Mouse (Mus musculus) brown adipose tissue, adult 24 weeks (tissue): ENCODE measurements at regions not wholly inside any gene's neighbourhood (a gene's known extent, or its start where the extent isn't known, plus 50 kb on each side); places are given as distances from the start of the nearest gene placed in this dataset.

ENCODE experiments used
- H3K27ac ChIP-seq: fragments of 200-500 bp; replicated peaks from 2 replicates; pipeline ENCODE4 v1.5.1; 2012; ENCODE audit warnings: low read depth, mild to moderate bottlenecking, low read length
- H3K4me1 ChIP-seq: fragments of 200-500 bp; 2 replicates; pipeline ENCODE4 v1.6.1; 2012; ENCODE audit warnings: low read length, mixed read lengths; ENCODE audit not compliant: control insufficient read depth, insufficient read depth, insufficient read length
- H3K4me3 ChIP-seq: fragments of 200-500 bp; 2 replicates; pipeline ENCODE4 v1.5.1; 2012; ENCODE audit warnings: low read depth, mild to moderate bottlenecking, low read length, moderate library complexity; ENCODE audit not compliant: insufficient read depth

DNA sequence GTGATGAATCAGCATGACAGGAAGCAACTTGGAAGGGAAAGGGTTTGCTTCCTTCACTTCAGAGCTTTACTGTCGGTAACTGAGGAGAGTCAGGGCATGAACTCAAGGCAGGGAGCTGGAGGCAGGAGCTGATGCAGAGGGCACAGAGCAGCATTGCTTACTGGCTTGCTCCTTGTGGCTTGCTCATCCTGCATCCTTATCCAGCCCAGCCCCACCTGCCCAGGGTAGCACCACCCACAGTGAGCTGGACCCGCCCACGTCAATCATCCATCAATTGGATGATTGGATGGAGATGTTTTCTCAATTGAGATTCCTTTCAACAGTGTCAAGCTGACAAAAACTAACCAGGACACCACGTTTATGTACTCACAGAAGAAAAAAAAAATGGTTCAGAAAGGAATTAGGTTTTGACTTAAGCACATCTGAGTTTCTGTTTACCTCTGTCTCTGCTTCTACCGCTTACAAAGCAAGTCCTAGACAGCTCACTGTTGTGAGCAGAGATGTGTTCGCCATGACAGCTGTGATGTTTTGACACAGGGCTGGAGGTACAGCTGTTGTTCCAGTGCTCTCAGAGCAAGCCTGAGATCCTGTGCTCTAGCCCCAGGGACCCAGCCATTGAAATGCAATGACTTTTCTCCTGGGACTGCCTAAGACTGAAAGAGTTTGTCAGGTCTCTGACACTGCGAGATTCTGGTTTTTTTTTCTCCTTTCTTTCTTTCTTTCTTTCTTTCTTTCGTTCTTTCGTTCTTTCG lies 186.6 kb upstream of the Hes1 start:
- H3K4me1 ChIP-seq = 0 out of 2 replicates have a peak, but pooled peaks cover 2% of the 10 kb centered on the region
- no peak overlapping the region for H3K4me3 ChIP-seq
- no peak overlapping the region for H3K27ac ChIP-seq

DNA sequence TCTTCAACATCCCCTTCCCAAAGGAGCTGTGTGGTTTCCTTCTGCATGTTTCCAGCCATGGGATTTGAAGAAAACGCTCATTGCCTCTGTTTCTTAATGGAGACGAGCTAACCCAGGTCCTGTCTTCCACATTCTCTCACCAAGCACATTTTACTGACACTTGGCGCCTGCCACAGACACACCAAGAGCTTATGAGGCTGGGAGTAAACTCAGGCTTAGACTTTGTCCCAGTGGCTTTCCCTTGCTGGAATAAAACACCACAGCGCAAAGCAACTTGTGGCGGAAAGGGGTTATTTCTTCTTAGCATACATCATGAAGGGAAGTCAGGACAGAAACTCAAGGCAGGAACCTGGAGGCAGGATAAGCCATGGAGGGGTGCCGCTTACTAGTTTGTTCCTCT lies 184.5 kb upstream of the Hes1 start:
- H3K4me1 ChIP-seq = 0 out of 2 replicates have a peak, but pooled peaks cover 2% of the 10 kb centered on the region
- H3K4me3 ChIP-seq = no peak overlapping the region
- no peak overlapping the region for H3K27ac ChIP-seq

DNA sequence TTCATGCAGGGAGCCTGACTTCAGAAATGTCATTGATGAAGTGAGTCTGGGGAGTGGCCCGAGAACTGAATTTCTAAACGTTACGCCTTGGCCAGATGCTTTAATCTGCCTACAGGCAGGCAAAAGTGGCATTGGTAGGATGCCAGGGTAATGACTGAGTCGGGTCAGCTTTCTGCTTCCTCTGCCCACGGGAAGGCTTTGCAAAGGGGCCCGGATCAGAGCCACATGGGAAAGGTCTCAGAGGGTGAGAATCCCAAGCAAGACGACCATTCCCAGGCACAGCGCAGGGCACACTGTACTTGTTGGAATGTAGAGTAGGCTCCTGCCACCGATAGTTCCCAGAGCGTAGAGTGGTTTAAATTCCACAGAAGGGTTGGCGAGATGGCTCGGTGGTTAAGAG lies 182.7 kb upstream of the Hes1 start:
- no peak overlapping the region for H3K27ac ChIP-seq
- 0 out of 2 replicates have a peak, but pooled peaks cover 2% of the 10 kb centered on the region for H3K4me1 ChIP-seq
- no peak overlapping the region for H3K4me3 ChIP-seq

DNA sequence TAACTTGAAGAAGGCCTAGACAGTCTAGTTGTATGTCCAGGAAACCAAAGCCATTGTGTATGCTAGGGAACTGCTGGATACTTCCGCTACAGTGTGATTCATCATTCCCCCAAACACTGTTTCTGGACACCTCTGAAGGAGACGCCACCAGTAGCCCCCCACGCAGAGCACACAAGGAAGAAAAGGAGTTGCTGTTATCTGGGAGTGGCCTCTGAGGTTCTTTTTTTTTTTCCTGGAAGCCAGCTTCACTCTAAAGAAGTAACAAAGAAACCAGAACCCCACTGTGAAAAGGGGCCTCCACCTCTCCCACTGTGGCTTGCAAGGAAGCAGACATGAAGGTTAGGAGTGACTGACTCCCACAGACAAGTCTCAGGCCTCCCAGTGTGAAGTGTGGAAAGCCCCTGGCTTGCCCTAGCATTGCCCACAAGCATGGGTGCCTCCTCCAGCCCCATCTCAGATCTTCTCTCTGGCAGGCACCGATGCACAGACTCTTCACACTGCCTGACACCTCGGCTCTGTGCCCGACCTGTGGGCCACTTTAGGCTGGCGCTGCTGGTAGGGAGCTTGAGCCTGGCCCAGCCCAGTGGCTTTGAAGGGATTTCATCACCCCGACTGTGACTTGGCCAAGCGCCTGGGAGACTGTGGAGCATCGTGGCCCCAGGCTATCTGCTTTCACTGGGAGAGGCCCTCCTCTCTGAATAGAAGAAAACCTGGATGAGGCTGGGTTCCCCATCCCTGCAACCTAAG lies 181.8 kb upstream of the Hes1 start:
- no peak overlapping the region for H3K27ac ChIP-seq
- H3K4me1 ChIP-seq = 0 out of 2 replicates have a peak, but pooled peaks cover 2% of the 10 kb centered on the region
- H3K4me3 ChIP-seq = no peak overlapping the region

DNA sequence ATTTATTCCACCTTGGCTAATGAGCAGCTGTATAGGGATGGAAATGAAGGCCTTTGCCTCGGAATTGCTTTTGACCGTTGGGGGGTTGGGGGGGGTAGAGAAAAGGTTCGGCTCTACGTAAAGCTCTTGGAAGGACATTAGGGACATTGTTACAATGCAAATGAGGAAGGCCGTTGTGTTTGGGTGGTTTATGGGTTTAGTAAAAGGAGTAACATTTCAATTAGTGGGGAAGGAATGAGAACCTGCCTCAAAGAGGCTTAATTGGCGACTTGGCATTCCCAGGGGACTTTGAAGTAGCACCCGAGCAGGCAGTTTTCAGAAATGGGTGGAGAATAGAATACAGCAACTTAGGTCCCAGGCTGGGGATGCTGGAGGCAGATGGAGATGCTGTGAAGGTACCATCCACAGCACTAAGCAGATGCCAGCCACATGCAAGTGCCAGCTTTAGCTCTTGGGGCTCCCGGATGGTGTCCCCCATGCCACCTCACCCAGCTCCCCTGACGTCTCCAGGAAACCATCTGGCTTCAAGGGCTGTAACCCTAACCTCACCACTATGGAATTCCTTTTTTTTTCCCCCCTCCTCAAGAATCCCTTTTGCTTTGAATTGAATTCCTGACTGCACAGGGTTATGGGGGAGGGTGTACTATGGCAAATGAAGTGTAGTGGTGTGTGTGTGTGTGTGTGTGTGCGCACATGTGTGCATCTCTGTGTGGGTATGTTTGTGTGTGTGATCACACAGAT lies 180.8 kb upstream of the Hes1 start:
- H3K4me1 ChIP-seq = no peaks in the 10 kb centered on the region
- no peak overlapping the region for H3K27ac ChIP-seq
- H3K4me3 ChIP-seq = no peak overlapping the region

DNA sequence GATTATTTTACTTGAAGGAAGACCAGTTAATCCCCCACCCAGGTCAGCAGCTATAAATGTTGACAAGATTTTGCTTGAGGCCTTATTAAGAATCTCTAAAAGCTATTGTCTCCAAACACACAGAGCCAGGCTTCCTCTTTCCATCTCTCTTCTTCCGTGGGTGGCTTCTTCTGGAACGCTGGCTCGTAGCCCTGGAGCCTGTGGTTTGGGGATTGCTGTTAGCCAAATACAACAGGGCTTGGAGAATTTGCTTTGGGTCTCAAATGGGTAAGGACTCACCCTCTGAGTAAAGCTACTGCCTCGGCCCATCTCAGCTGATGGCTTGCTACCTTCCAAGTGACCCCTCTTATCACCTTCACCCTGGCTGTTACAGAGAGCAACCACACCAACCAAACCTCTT lies 179.3 kb upstream of the Hes1 start:
- Histone ChIP-seq H3K27ac (no peak overlapping the region), H3K4me1 (no peaks in the 10 kb centered on the region), H3K4me3 (no peak overlapping the region)

DNA sequence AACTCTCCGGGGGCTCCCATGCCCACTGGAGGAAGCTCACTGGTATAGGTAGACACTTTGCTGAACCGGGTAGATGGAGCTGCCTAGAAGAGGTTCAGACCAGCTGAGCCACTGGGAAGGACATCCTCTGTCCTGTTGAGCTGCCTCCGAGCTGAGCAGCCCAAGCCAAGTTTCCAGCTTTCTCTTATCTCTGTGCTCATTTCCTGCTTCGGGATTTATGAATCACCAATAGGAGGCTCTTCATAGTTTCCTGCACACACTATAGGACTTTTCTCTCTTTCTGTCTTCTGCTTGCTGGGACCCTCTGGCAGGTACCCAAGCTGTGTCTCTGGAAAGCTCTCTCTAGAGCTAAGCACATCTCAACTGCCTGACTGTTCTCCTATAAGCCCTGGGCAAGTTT lies 177.4 kb upstream of the Hes1 start:
- Histone ChIP-seq H3K27ac (no peak overlapping the region), H3K4me3 (no peak overlapping the region), H3K4me1 (no peaks in the 10 kb centered on the region)

DNA sequence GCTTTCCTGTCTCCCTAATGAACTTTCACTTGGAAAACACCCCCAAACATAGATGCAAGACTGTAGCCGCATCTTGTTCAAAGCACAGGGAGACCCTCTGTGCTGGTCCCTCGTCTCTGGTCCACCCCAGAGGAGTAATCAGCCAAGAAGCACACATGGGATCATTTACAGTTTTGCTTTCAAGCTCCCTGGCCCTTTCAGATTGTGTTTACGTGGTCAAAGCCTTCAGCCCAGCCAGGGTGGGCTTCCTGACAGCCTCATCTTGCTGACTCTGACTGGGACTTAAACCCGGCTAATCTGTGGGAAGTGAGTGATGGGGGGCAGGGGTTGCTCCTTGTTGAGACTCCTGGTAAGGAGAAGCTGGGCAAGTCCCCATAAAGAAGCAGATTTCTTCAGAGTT lies 174.8 kb upstream of the Hes1 start:
- Histone ChIP-seq H3K4me3 (no peak overlapping the region), H3K27ac (no peak overlapping the region), H3K4me1 (peaks cover 6% of the 10 kb centered on the region; the same call in 1 of the 2 replicates)

DNA sequence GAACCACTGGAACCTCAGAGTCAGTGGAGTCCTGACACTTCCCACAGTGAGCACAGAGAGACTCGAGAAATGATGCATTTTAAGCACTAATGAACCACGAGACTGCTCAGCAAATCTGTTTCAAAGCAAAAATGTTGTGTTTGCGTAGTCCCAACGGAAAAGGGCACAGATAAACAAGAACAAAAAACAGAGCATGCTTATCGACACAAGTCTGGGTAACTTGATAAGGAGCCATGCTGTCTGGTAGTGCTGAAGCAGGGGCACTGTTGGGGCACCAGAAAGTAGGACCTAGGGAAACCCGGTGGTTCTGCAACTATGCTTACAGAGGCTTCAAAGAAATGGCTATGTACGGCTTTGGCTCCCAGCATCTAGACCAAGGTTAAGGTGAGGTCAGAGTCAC lies 172.7 kb upstream of the Hes1 start:
- H3K27ac ChIP-seq = no peak overlapping the region
- no peak overlapping the region for H3K4me3 ChIP-seq
- H3K4me1 ChIP-seq = peaks cover 6% of the 10 kb centered on the region; the same call in 1 of the 2 replicates

DNA sequence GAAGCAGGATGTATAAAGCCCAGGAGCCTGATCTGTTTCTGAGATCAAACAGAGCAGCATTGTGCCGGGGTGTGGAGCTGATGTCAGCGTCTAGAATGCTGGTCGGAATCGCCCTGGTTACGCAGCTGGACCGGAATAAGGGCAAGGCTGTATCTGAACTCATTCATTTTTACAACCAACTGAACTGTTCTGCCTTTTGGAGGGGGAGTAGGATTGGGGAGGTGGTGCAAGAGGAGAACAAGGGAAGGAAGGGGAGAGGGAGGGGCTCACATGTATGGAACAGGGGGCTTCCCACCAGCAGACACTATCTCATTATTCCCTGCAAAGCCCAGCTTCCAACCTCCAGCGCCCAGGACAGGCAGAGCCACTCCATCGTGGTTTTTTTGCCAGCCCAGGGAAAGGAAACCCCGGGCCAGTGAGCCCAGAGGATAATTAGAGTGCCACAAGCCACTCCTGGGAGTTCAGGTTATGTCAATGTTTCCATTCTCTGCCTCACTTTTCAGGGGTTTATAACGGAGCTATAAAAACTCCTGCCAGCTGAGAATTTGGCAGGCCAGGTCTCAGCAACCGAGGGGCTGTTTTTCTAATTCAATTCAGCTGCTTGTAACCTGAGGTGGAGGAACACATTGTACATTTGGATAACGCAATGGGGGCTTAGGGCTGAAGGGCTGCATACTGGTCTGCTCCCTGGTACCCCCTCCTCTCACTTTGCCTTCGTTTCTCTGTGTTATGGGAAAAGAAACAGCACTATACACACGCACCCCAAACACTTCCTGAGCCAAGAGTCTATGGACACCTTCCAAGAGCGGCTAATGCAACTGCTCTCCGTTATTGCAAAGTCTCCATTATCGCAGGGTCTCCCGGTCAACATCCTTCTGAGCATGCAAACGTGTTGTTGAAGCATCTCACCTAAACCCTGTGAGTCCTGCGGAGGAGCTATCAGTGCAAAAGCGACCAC lies 170.0 kb upstream of the Hes1 start:
- peaks cover 6% of the 10 kb centered on the region; the same call in 1 of the 2 replicates for H3K4me1 ChIP-seq
- no peak overlapping the region for H3K4me3 ChIP-seq
- no peak overlapping the region for H3K27ac ChIP-seq

DNA sequence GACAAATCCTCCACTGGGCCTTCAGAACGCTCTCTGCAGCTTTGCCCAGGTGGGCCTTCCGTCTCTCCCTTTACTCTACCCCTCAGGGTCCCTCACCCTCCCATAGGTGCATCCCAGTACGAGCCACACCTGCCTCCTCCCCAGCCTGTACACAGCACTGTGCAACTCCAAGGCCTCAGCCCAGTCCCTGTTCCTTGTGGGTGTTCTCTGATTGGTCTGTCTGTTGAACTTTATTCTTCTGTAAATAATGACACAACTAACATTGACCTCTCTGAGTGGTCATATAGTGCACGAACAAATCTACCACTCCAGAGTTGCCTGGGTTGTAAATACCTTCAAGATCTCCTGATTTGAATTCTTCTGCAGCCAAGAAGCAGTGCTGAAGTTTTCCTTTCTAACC lies 167.8 kb upstream of the Hes1 start:
- H3K27ac ChIP-seq = no peak overlapping the region
- peaks cover 6% of the 10 kb centered on the region; the same call in 1 of the 2 replicates for H3K4me1 ChIP-seq
- no peak overlapping the region for H3K4me3 ChIP-seq

DNA sequence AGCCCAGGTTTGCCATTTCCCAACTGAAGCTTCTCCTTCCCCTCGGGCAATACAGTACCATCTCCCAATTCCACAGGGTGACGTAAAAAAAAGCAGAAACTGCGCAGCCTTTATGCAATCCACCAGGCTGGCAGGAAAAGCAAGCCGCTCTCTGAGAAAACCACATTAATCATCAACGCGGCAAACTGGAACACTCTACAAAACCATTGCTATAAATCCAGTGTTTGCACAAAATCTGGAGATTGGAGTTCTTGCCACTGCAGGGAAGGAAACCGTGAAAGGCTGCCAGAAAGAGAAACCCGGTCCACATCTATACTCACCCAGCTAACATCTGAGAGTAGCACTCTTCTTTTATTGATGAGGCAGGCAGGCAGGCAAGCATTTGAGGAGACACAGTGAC lies 160.7 kb upstream of the Hes1 start:
- Histone ChIP-seq H3K27ac (no peak overlapping the region), H3K4me3 (no peak overlapping the region), H3K4me1 (no peaks in the 10 kb centered on the region)

DNA sequence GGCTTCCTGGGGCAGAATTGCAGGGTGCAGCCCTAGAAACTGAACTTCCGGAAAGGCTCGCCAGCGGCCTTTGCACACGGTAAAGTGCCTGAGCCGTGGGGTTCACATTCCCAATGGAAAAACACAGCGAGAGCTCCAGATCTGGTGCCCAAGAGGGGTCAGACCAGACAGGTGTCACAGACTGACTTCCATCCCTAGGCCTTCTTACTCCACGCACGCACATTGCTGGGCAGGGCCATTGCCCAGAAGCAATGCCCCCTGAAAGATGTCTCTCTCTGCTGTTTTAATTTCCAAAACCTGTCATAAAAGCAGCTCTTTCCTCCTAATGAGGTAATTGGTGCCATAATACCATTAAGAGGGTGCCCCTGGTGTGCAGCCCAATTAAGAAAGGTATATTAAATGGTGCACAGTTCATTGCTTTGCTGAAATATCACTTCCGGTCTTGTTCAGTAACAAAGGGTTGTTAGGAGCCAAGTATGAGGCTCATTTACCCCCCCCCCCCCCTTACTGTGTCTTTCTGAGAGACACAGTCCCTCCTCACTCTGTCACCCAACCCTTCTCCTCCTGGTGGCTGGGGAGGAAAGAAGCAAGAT lies 159.9 kb upstream of the Hes1 start:
- H3K27ac ChIP-seq = no peak overlapping the region
- no peak overlapping the region for H3K4me3 ChIP-seq
- H3K4me1 ChIP-seq = no peaks in the 10 kb centered on the region

DNA sequence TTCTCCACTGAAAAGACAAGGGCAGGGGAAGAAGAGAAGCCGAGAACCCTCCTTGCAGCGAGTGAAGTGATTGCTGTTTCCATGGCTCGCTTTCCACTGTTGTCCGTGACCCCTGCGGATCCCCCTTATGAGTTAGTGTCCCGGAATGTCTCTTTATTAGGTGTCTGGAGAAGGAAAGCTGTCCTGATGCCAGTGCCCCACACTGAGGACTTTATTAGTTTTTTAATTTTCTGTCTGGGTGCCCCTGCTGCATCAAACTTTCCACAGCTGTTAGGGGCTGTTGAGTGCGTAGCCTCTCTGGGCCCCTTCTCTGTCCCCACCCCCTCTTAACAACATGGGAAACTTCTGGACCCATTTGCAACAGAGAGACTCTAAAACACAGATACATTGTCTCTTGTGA lies 156.9 kb upstream of the Hes1 start:
- H3K4me1 ChIP-seq = no peaks in the 10 kb centered on the region
- no peak overlapping the region for H3K4me3 ChIP-seq
- no peak overlapping the region for H3K27ac ChIP-seq
